Mouse (Mus musculus): ENCODE data around the gene Procr.

Procr gene

DNA sequence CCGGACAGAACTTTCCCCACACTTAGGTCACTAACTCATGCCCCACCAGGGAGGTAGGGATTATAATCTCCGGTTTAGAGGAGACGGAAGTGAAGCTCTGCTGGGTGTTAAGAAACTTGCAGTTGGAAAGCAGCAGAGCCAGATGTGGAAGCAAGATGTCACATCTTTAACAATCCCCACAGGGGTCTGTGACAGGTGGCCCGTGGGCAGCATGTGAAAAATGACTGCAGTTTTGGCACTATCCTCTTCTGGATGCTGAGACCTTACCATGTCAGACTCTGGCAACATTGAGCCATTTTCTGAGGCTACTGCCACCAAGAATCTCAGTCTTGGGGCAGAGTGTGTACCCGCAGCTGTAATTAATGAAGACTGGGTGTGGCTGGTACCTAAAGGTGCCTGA is 53.1 kb downstream of the Procr start:
- no peak for DNase-seq (ENCODE audit: low read depth, low spot score)

All from mesoderm, embryonic 11.5 days (tissue).